Mouse (Mus musculus): ENCODE data around the gene Mfap4. TPM values are rescaled to one million over a fixed set of nuclear protein-coding genes. Genes with fewer than 3 reads are reported as not detected.

Gene Mfap4
- 125 and 225 TPM in 2 replicates for polyA plus RNA-seq (2015; fragmentation: Nextera tagmentation; extraction: Ambion mirVana)

- no peaks in the 10 kb centered on the region for H3K27me3 ChIP-seq (ENCODE audit: control insufficient read depth, insufficient read depth, low read length)
- peak within 1 kb of the TSS; percentile 80 for H3K27ac ChIP-seq (ENCODE audit: low read length)
- peaks cover 6% of the 10 kb centered on the region; the same call in 1 of the 2 replicates for H3K36me3 ChIP-seq (ENCODE audit: control insufficient read depth, insufficient read depth)
- H3K4me3 ChIP-seq (ENCODE audit: low read length) = peak within 1 kb of the TSS; percentile 44
- peak within 1 kb of the TSS; percentile 46 for H3K4me2 ChIP-seq (ENCODE audit: low read depth, low read length)
- H3K4me1 ChIP-seq (ENCODE audit: control insufficient read depth, insufficient read depth, low read length) = peaks cover 10% of the 10 kb centered on the region
- peak within 1 kb of the TSS; percentile 63 for H3K9ac ChIP-seq (ENCODE audit: low read length)
- WGBS = 23% methylated on average over 20 of the region's 20 CpGs
- ATAC-seq (replicated peaks; ENCODE audit: extremely low read depth, insufficient read depth, low FRiP score) = peak; percentile 67
- H3K9me3 ChIP-seq (replicated peaks; ENCODE audit: control insufficient read depth, low read length) = no peaks in the 10 kb centered on the region
These were observed at the start of gene Mfap4 for GRCm38 (mm10) chr11:61484613-61485540. Gene Mfap4 (plus strand): TSS chr11:61485431.

DNA sequence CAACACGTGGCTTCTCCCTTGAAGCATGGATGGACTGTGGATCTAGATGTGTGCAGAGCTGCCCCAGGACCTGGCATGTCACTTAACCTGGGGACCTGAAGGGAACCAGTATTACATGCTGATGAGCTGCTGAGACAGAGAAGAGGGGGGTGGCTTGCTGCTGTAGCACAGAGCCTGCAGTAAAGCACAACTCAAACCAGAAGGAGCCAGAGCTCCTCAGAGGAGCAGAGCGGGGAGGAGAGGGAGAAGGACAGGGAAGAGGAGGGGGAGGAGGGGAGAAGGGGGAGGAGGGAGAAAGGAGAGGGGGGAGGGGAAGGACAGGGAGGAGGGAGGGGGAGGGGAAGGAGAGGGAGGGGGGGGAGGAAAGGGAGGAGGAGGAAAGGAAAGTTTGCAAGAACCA lies 48.9 kb upstream of the Mfap4 start:
- Histone ChIP-seq H3K27ac (ENCODE audit: low read length) (no peak overlapping the region), H3K27me3 (ENCODE audit: control insufficient read depth, insufficient read depth, low read length) (no peaks in the 10 kb centered on the region; the same call in 1 of the 2 replicates), H3K36me3 (ENCODE audit: control insufficient read depth, insufficient read depth) (no peaks in the 10 kb centered on the region), H3K4me1 (ENCODE audit: control insufficient read depth, insufficient read depth, low read length) (no peaks in the 10 kb centered on the region), H3K4me2 (ENCODE audit: low read depth, low read length) (no peak overlapping the region), H3K9ac (ENCODE audit: low read length) (no peak overlapping the region), H3K4me3 (ENCODE audit: low read length) (no peak overlapping the region), H3K9me3 (replicated peaks; ENCODE audit: control insufficient read depth, low read length) (no peaks in the 10 kb centered on the region)
- 57% methylated on average over 2 of the region's 2 CpGs for WGBS
- ATAC-seq (replicated peaks; ENCODE audit: extremely low read depth, insufficient read depth, low FRiP score) = no peak

GRCm38 (mm10) chr11:61439170-61439569 lies 46.1 kb upstream of the Mfap4 start:
- whole genome bisulfite sequencing = 70% methylated on average over 3 of the region's 3 CpGs
- no peak overlapping the region for H3K4me3 ChIP-seq (ENCODE audit: low read length)
- no peaks in the 10 kb centered on the region for H3K9me3 ChIP-seq (replicated peaks; ENCODE audit: control insufficient read depth, low read length)
- H3K4me2 ChIP-seq (ENCODE audit: low read depth, low read length) = no peak overlapping the region
- H3K27ac ChIP-seq (ENCODE audit: low read length) = no peak overlapping the region
- no peaks in the 10 kb centered on the region for H3K4me1 ChIP-seq (ENCODE audit: control insufficient read depth, insufficient read depth, low read length)
- H3K9ac ChIP-seq (ENCODE audit: low read length) = no peak overlapping the region
- no peak for ATAC-seq (replicated peaks; ENCODE audit: extremely low read depth, insufficient read depth, low FRiP score)
- H3K36me3 ChIP-seq (ENCODE audit: control insufficient read depth, insufficient read depth) = no peaks in the 10 kb centered on the region
- H3K27me3 ChIP-seq (ENCODE audit: control insufficient read depth, insufficient read depth, low read length) = no peaks in the 10 kb centered on the region

DNA sequence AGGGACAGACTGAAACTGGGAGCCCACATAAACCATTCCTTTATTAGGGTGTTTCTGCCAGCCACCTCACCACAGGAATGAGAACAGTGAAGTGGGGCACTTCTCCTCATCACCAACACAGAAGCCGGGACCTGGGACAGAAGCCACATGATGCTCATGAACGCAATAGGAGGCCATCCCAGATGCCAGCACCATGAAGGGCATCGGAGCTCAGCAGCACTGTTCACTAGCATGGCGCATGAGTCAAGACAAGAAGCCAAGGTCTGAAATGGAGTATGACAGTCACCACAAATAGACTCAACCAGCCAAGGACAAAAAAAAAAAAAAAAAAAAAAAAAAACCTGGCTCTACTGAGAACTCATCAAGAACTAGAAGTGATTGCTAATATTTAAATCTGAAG lies 44.8 kb upstream of the Mfap4 start:
- ATAC-seq (replicated peaks; ENCODE audit: extremely low read depth, insufficient read depth, low FRiP score) = no peak
- WGBS = 92% methylated on average over 4 of the region's 4 CpGs
- H3K4me1 ChIP-seq (ENCODE audit: control insufficient read depth, insufficient read depth, low read length) = no peaks in the 10 kb centered on the region
- no peaks in the 10 kb centered on the region for H3K36me3 ChIP-seq (ENCODE audit: control insufficient read depth, insufficient read depth)
- H3K9ac ChIP-seq (ENCODE audit: low read length) = no peak overlapping the region
- no peaks in the 10 kb centered on the region for H3K27me3 ChIP-seq (ENCODE audit: control insufficient read depth, insufficient read depth, low read length)
- H3K4me3 ChIP-seq (ENCODE audit: low read length) = no peak overlapping the region
- no peak overlapping the region for H3K27ac ChIP-seq (ENCODE audit: low read length)
- H3K9me3 ChIP-seq (replicated peaks; ENCODE audit: control insufficient read depth, low read length) = no peaks in the 10 kb centered on the region
- no peak overlapping the region for H3K4me2 ChIP-seq (ENCODE audit: low read depth, low read length)

- WGBS = 79% methylated on average over 7 of the region's 7 CpGs
- no peak overlapping the region for H3K4me3 ChIP-seq (ENCODE audit: low read length)
- ATAC-seq (replicated peaks; ENCODE audit: extremely low read depth, insufficient read depth, low FRiP score) = no peak
- no peaks in the 10 kb centered on the region for H3K4me1 ChIP-seq (ENCODE audit: control insufficient read depth, insufficient read depth, low read length)
- no peaks in the 10 kb centered on the region for H3K9me3 ChIP-seq (replicated peaks; ENCODE audit: control insufficient read depth, low read length)
- H3K27me3 ChIP-seq (ENCODE audit: control insufficient read depth, insufficient read depth, low read length) = no peaks in the 10 kb centered on the region
- no peak overlapping the region for H3K9ac ChIP-seq (ENCODE audit: low read length)
- no peak overlapping the region for H3K4me2 ChIP-seq (ENCODE audit: low read depth, low read length)
- H3K36me3 ChIP-seq (ENCODE audit: control insufficient read depth, insufficient read depth) = no peaks in the 10 kb centered on the region
- H3K27ac ChIP-seq (ENCODE audit: low read length) = no peak overlapping the region
These were observed 43.6 kb upstream of the Mfap4 start for GRCm38 (mm10) chr11:61441670-61442069.

GRCm38 (mm10) chr11:61443807-61444206 lies 41.4 kb upstream of the Mfap4 start:
- no peaks in the 10 kb centered on the region for H3K27me3 ChIP-seq (ENCODE audit: control insufficient read depth, insufficient read depth, low read length)
- no peak overlapping the region for H3K9ac ChIP-seq (ENCODE audit: low read length)
- H3K4me2 ChIP-seq (ENCODE audit: low read depth, low read length) = no peak overlapping the region
- H3K36me3 ChIP-seq (ENCODE audit: control insufficient read depth, insufficient read depth) = no peaks in the 10 kb centered on the region
- H3K9me3 ChIP-seq (replicated peaks; ENCODE audit: control insufficient read depth, low read length) = no peaks in the 10 kb centered on the region
- WGBS = 85% methylated on average over 6 of the region's 6 CpGs
- no peak for ATAC-seq (replicated peaks; ENCODE audit: extremely low read depth, insufficient read depth, low FRiP score)
- H3K4me3 ChIP-seq (ENCODE audit: low read length) = no peak overlapping the region
- no peak overlapping the region for H3K27ac ChIP-seq (ENCODE audit: low read length)
- H3K4me1 ChIP-seq (ENCODE audit: control insufficient read depth, insufficient read depth, low read length) = peaks cover 5% of the 10 kb centered on the region; the same call in 1 of the 2 replicates

- Histone ChIP-seq H3K4me1 (ENCODE audit: control insufficient read depth, insufficient read depth, low read length) (peaks cover 5% of the 10 kb centered on the region; the same call in 1 of the 2 replicates), H3K27me3 (ENCODE audit: control insufficient read depth, insufficient read depth, low read length) (peaks cover 6% of the 10 kb centered on the region), H3K4me2 (ENCODE audit: low read depth, low read length) (no peak overlapping the region), H3K9me3 (replicated peaks; ENCODE audit: control insufficient read depth, low read length) (no peaks in the 10 kb centered on the region), H3K36me3 (ENCODE audit: control insufficient read depth, insufficient read depth) (no peaks in the 10 kb centered on the region), H3K27ac (ENCODE audit: low read length) (no peak overlapping the region), H3K9ac (ENCODE audit: low read length) (no peak overlapping the region), H3K4me3 (ENCODE audit: low read length) (no peak overlapping the region)
- WGBS = 82% methylated on average over 8 of the region's 8 CpGs
- no peak for ATAC-seq (replicated peaks; ENCODE audit: extremely low read depth, insufficient read depth, low FRiP score)
These were observed 37.9 kb upstream of the Mfap4 start for GRCm38 (mm10) chr11:61447296-61447695.

DNA sequence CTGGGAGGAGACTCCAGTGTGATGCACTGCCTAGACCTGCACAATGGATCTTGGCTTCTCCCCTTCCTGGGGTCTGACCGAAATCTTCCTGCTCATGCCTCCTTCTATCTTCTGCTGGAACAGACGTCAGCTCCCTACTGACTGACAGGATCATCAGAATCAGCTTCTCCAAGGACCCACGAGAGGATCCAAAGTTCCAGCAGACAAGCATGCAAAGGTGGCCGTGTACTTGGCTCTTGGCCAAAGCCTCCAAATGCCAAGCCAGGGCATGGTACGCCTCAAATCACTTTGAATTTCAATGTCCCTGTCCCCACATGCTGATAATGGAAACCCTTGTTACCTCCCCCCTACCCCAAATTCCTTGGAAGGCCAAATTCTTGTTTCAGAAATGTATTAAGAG lies 37.2 kb upstream of the Mfap4 start:
- peaks cover 5% of the 10 kb centered on the region; the same call in 1 of the 2 replicates for H3K4me1 ChIP-seq (ENCODE audit: control insufficient read depth, insufficient read depth, low read length)
- ATAC-seq (replicated peaks; ENCODE audit: extremely low read depth, insufficient read depth, low FRiP score) = no peak
- H3K9me3 ChIP-seq (replicated peaks; ENCODE audit: control insufficient read depth, low read length) = no peaks in the 10 kb centered on the region
- no peak overlapping the region for H3K4me2 ChIP-seq (ENCODE audit: low read depth, low read length)
- H3K27ac ChIP-seq (ENCODE audit: low read length) = no peak overlapping the region
- WGBS = 33% methylated on average over 5 of the region's 5 CpGs
- H3K27me3 ChIP-seq (ENCODE audit: control insufficient read depth, insufficient read depth, low read length) = peaks cover 10% of the 10 kb centered on the region
- H3K9ac ChIP-seq (ENCODE audit: low read length) = no peak overlapping the region
- no peaks in the 10 kb centered on the region for H3K36me3 ChIP-seq (ENCODE audit: control insufficient read depth, insufficient read depth)
- no peak overlapping the region for H3K4me3 ChIP-seq (ENCODE audit: low read length)

DNA sequence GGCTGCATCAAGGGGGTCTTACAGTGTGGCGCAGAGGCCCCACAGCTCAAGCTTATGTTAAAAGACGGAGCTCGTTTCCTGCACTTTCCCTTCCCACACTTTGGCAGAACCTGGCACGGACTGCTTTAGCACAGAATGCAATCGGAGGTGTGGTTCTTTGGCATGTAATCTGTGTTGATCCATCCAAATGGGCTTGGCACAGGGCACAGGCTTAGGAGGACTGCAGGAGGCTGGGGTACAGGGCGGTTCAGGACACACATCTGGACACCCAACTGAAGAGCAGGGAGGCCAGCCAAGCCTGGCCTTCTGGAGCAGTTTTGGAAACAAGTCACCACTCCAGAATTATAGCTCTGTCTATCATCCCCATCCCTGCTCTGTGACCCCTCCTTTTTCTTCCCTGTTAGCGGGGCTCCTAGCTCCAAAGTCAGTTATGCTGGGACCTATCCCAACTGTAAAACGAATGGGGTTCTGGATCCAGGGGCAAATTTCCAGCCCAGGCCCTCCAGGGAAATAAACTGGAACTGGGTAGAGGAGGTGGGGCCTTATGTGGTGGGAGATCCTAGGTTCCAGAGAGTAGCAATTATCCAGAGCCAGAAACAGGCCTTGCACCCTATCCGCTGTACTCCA lies 36.5 kb upstream of the Mfap4 start:
- Histone ChIP-seq H3K36me3 (ENCODE audit: control insufficient read depth, insufficient read depth) (no peaks in the 10 kb centered on the region), H3K4me3 (ENCODE audit: low read length) (no peak overlapping the region), H3K9me3 (replicated peaks; ENCODE audit: control insufficient read depth, low read length) (no peaks in the 10 kb centered on the region), H3K27me3 (ENCODE audit: control insufficient read depth, insufficient read depth, low read length) (peaks cover 10% of the 10 kb centered on the region), H3K9ac (ENCODE audit: low read length) (no peak overlapping the region), H3K27ac (ENCODE audit: low read length) (peak overlapping the region; percentile 20; the same call in 1 of the 2 replicates), H3K4me1 (ENCODE audit: control insufficient read depth, insufficient read depth, low read length) (peaks cover 7% of the 10 kb centered on the region; the same call in 1 of the 2 replicates), H3K4me2 (ENCODE audit: low read depth, low read length) (no peak overlapping the region)
- WGBS = 71% methylated on average over 9 of the region's 9 CpGs
- ATAC-seq (replicated peaks; ENCODE audit: extremely low read depth, insufficient read depth, low FRiP score) = no peak
